Mouse (Mus musculus) G1E (cell line): Measurements from ENCODE around the gene Smndc1. TPM values are rescaled to one million over a fixed set of nuclear protein-coding genes. Genes with fewer than 3 reads are reported as not detected.
A peak's percentile ranks its signal among the peaks of the same experiment; 100 is the strongest.

Source experiments
- ATAC-seq: 2 replicates; pipeline ENCODE4 v1.8.0; 2016; ENCODE audit warnings: mild to moderate bottlenecking; ENCODE audit not compliant: insufficient number of reproducible peaks, poor library complexity, low FRiP score, severe bottlenecking; ENCODE audit errors: extremely low read depth
- DNase-seq: peaks from one replicate; pipeline ENCODE4 v3.0.0; 2012; ENCODE audit warnings: low spot score
- H3K27me3 ChIP-seq: 2 replicates; pipeline ENCODE4 v1.6.1; 2012; ENCODE audit warnings: mild to moderate bottlenecking, low read length, inconsistent platforms; ENCODE audit not compliant: insufficient read depth
- H3K36me3 ChIP-seq: replicated peaks from 2 replicates; pipeline ENCODE3; 2012; ENCODE audit warnings: mild to moderate bottlenecking, inconsistent platforms
- H3K4me1 ChIP-seq: 2 replicates; pipeline ENCODE4 v1.6.1; 2012; ENCODE audit warnings: low read depth, low read length, inconsistent platforms, mixed read lengths; ENCODE audit not compliant: insufficient read depth
- H3K4me3 ChIP-seq: 2 replicates; pipeline ENCODE4 v1.5.1; 2012; ENCODE audit warnings: low read depth, mild to moderate bottlenecking, inconsistent platforms, low read length, moderate library complexity, mixed read lengths
- H3K9me3 ChIP-seq: replicated peaks from 2 replicates; pipeline ENCODE4 v1.6.1; 2012; ENCODE audit warnings: inconsistent platforms
- CTCF ChIP-seq: IDR thresholded peaks from 2 replicates; pipeline ENCODE4 v1.5.1; 2012; ENCODE audit warnings: low read depth, low read length, inconsistent platforms, mixed read lengths
- GATA1 ChIP-seq: IDR thresholded peaks from 2 replicates; pipeline ENCODE4 v1.6.1; 2012; ENCODE audit warnings: borderline replicate concordance, low read length, inconsistent platforms, mixed read lengths
- GATA2 ChIP-seq: IDR thresholded peaks from 2 replicates; pipeline ENCODE4 v1.6.1; 2012; ENCODE audit warnings: low read depth, low read length, inconsistent platforms, borderline replicate concordance
- POLR2AphosphoS5 ChIP-seq: IDR thresholded peaks from 2 replicates; pipeline ENCODE4 v1.6.1; 2012; ENCODE audit warnings: low read depth, low read length, inconsistent platforms; ENCODE audit not compliant: insufficient replicate concordance
- TAL1 ChIP-seq: conservative IDR thresholded peaks from 2 replicates; pipeline ENCODE4 v1.6.1; 2012; ENCODE audit warnings: low read depth, low read length, inconsistent platforms, mixed read lengths
- polyA plus RNA-seq: library from polyadenylated mRNA; stranded (reverse); fragments of >175 nt; gene quantifications from 2 replicates; pipeline ENCODE4 v1.2.3, GENCODE M21; 2012
- total RNA-seq, 2 experiments: library from RNA; stranded (forward) in 1 of 2; stranded (reverse) in 1 of 2; fragments of 200-1000 nt in 1 of 2; fragments of >200 nt in 1 of 2; fragmentation: Nextera tagmentation in 1 of 2; gene quantifications; 2 replicates each; pipeline ENCODE4 v1.2.3; 2014 to 2017

The Smndc1 gene
- total and polyA plus RNA-seq, 3 experiments: 47.7 to 181 (median 96.5) TPM

DNA sequence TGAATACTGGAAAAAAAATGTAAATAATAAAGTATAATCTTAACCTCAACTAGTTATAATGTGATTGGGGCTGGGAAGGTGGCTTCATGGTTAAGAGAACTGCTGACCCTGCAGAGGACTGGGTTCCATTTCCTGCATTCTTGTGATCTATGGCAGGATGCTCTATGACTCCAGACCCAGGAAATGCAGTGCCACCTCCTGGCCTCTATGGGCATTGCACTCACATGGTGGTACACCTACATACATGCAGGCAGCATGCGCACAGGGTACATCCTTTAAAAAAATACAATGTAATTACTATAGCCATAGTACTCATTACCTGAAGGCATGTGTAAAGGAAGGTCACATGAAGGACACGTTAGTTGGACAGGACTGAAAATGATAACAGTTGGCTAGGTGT, 27.4 kb downstream of the Smndc1 start:
- no peak for DNase-seq
- ATAC-seq: no peak
- no peaks in the 10 kb centered on the region for H3K27me3 ChIP-seq
- H3K4me3 ChIP-seq: no peak overlapping the region
- TF ChIP-seq POLR2AphosphoS5 (no peak), GATA1 (no peak), GATA2 (no peak), CTCF (peak; percentile 43; the same call in 1 of the 2 replicates), TAL1 (no peak)
- H3K36me3 ChIP-seq: peaks cover 23% of the 10 kb centered on the region
- no peaks in the 10 kb centered on the region for H3K9me3 ChIP-seq
- H3K4me1 ChIP-seq: peaks cover 4% of the 10 kb centered on the region

DNA sequence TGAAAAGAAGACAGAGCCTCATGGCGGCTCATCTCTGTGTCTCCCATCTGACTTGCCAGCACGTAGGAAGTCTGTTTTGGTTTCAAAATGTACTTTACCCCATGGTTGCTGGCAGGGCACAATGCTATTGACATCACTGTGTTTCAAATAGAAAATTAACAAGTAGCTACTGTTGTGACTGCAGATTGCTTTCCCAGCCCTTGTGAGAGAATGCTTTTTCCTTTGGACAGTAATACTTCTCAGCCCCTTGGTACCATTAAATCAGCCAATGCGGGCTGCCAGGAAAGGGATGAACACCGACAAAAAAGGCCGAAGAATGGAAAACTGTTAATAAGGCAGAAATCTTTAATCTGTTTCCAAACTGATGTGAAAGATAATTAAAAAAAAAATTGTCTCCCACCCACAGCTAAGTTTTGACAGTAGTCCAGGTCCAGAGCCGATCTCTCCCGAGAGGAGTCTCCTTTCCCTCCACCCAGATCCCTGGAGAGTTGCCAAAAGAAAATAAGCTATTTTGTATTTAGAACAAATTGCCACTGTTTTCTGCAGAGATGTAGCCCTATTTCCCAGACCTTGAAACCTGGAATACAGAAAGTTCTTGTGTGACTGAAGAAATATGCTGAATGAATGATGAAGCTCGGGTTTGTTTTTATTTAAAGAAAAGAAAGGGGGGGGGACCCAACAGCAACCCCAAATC, 30.0 kb downstream of the Smndc1 start:
- ATAC-seq: no peak
- Histone ChIP-seq H3K9me3 (no peaks in the 10 kb centered on the region), H3K4me1 (peaks cover 4% of the 10 kb centered on the region), H3K36me3 (peaks cover 32% of the 10 kb centered on the region), H3K27me3 (no peaks in the 10 kb centered on the region), H3K4me3 (no peak overlapping the region)
- no peak for DNase-seq
- TF ChIP-seq POLR2AphosphoS5 (no peak), GATA2 (no peak), GATA1 (no peak), TAL1 (no peak), CTCF (no peak)

DNA sequence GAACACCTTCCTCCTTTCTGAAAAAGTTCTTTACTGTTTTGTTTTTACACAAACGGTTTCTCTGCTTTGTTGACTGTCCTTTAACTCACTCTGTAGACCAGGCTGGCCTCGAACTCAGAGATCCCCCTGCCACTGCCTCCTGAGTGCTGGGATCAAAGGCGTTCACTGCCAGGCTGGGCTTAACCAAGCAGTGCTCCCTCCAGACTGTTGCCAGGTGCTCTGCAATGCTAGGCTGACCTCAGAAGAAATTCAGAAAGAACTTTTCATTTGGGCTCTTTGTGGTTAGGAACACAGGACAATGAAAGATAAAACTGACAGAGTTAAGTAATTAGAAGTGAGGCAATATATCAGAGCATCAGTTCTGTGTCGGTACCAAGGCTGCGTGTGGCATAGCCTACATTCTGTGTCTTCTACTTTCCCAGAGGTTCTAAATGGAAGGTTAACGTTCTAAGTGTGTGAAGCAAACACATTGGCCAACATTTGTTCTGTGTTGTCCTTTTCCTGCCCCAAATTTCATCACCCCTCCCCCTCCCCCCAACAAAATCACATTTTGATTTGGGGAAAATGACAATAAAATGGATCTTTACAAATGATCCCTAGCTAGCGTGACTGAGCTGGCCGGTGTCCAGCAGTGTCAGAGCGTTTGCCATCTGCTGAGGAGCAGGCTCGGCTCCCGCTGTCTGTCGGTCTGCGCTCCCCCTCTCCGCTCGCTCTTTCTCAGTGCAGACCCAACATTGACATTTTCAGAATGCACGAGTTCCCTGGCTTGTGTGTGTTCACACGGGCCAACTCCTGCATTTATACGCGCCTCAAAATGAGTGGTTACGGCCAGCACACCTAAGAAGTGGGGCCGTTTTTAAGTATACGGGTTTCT, 31.0 kb downstream of the Smndc1 start:
- no peaks in the 10 kb centered on the region for H3K27me3 ChIP-seq
- TF ChIP-seq CTCF: no peak
- no peak for TF ChIP-seq POLR2AphosphoS5
- TF ChIP-seq GATA1: no peak
- TF ChIP-seq TAL1: no peak
- TF ChIP-seq GATA2: no peak
- ATAC-seq (no peak), DNase-seq (no peak)
- peaks cover 7% of the 10 kb centered on the region for H3K4me1 ChIP-seq
- no peaks in the 10 kb centered on the region for H3K9me3 ChIP-seq
- no peak overlapping the region for H3K4me3 ChIP-seq
- peaks cover 38% of the 10 kb centered on the region for H3K36me3 ChIP-seq

DNA sequence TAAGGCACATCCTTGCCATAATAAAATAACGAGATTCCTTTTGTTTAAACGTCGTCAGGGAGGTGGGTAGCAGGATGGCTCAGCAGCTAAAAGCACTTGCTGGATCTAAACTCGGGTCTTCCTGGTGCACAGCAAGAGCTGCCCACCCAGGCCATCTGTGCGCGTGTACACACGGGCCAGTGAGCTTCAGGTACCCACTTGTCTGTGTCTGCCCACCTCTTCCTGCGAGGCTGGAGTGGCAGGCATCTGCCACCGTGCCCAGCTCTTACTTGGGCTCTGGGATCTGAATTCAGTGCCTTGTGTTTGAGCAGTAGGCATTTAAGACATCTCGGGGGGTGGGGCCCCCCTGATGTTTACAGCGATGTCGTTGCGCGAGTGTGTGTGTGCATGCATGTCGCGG, 35.3 kb downstream of the Smndc1 start:
- no peak for ATAC-seq
- no peak overlapping the region for H3K4me3 ChIP-seq
- H3K4me1 ChIP-seq: peaks cover 5% of the 10 kb centered on the region; the same call in 1 of the 2 replicates
- H3K36me3 ChIP-seq: peaks cover 60% of the 10 kb centered on the region
- no peaks in the 10 kb centered on the region for H3K9me3 ChIP-seq
- H3K27me3 ChIP-seq: no peaks in the 10 kb centered on the region
- DNase-seq: no peak
- TF ChIP-seq POLR2AphosphoS5 (no peak), CTCF (no peak), GATA2 (no peak)

DNA sequence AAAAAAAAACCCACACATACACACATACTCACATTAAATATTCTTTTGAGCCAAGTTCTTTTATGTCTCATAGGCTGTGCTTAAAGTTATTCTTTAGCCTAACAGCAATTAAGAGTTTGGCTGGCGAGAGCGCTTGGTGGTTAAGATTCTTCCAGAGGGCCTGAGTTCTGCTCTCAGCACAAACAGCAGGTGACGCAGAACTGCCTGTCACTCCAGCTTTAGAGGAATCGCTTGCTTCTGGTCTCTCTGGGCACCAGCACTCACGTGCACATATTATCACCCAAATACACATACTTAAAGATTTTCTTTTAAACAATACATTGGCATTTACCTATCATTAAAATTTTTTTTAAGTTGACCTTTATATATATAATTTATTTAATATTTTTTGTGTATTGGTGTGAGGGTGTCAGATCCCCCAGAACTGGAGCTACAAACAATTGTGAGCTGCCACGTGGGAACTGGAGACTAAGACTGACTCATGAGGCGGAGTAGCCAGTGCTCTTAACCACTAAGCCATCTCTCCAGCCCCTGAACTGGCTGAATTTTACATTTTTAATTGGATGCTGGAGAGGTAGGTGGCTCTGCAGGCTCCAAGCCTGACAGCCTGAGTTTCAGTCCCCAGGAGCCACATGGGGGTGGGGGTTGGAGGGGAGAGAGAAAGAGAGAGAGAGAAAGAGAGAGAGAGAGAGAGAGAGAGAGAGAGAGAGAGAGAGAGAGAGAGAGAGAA, 35.9 kb downstream of the Smndc1 start:
- peaks cover 61% of the 10 kb centered on the region for H3K36me3 ChIP-seq
- peaks cover 5% of the 10 kb centered on the region; the same call in 1 of the 2 replicates for H3K4me1 ChIP-seq
- DNase-seq (no peak), ATAC-seq (no peak)
- no peaks in the 10 kb centered on the region for H3K27me3 ChIP-seq
- no peak overlapping the region for H3K4me3 ChIP-seq
- no peaks in the 10 kb centered on the region for H3K9me3 ChIP-seq
- TF ChIP-seq POLR2AphosphoS5 (no peak), CTCF (no peak), GATA1 (no peak), GATA2 (no peak), TAL1 (no peak)
